Mouse (Mus musculus): ENCODE data around the gene Vwa8. TPM values are rescaled to one million over a fixed set of nuclear protein-coding genes. Genes with fewer than 3 reads are reported as not detected.
"Not testable (repeated sequence)": the region's sequence is repeated elsewhere in the genome, so short reads cannot be mapped to it uniquely, and the experiment has no call there.

The Vwa8 gene
- polyA plus RNA-seq, 1 experiment from 2014 or later: 13.3 TPM

- Histone ChIP-seq H3K9ac (ENCODE audit: low read length) (no peak overlapping the region), H3K27ac (ENCODE audit: low read depth) (no peak overlapping the region), H3K9me3 (ENCODE audit: control insufficient read depth, low read length) (no peaks in the 10 kb centered on the region), H3K27me3 (replicated peaks; ENCODE audit: control insufficient read depth, insufficient read depth, low read length) (no peaks in the 10 kb centered on the region), H3K36me3 (ENCODE audit: control insufficient read depth, insufficient read depth, low read length) (peaks cover 9% of the 10 kb centered on the region; the same call in 1 of the 2 replicates), H3K4me3 (ENCODE audit: low read depth, low read length) (no peak overlapping the region), H3K4me2 (ENCODE audit: low read length) (no peak overlapping the region), H3K4me1 (replicated peaks; ENCODE audit: control insufficient read depth, insufficient read depth, low read length) (no peaks in the 10 kb centered on the region)
- no peak for ATAC-seq (replicated peaks; ENCODE audit: low FRiP score, low TSS enrichment, low read depth)
- whole genome bisulfite sequencing: 46% methylated on average over 2 of the region's 2 CpGs
- no peak for DNase-seq (ENCODE audit: low spot score)
Observed at GRCm38 (mm10) chr14:78870036-78870435, 21.2 kb downstream of the Vwa8 start.

- Histone ChIP-seq H3K4me1 (replicated peaks; ENCODE audit: control insufficient read depth, insufficient read depth, low read length) (no peaks in the 10 kb centered on the region), H3K27ac (ENCODE audit: low read depth) (no peak overlapping the region), H3K4me2 (ENCODE audit: low read length) (no peak overlapping the region), H3K36me3 (ENCODE audit: control insufficient read depth, insufficient read depth, low read length) (no peaks in the 10 kb centered on the region), H3K4me3 (ENCODE audit: low read depth, low read length) (no peak overlapping the region), H3K27me3 (replicated peaks; ENCODE audit: control insufficient read depth, insufficient read depth, low read length) (no peaks in the 10 kb centered on the region), H3K9me3 (ENCODE audit: control insufficient read depth, low read length) (no peaks in the 10 kb centered on the region), H3K9ac (ENCODE audit: low read length) (no peak overlapping the region)
- DNase-seq (ENCODE audit: low spot score) (no peak), ATAC-seq (replicated peaks; ENCODE audit: low FRiP score, low TSS enrichment, low read depth) (no peak)
- 78% methylated on average over 2 of the region's 2 CpGs for WGBS
Observed at GRCm38 (mm10) chr14:78877176-78877575, 28.3 kb downstream of the Vwa8 start.

- no peak overlapping the region for H3K4me2 ChIP-seq (ENCODE audit: low read length)
- DNase-seq (ENCODE audit: low spot score) (no peak), ATAC-seq (replicated peaks; ENCODE audit: low FRiP score, low TSS enrichment, low read depth) (no peak)
- H3K9ac ChIP-seq (ENCODE audit: low read length): no peak overlapping the region
- H3K27ac ChIP-seq (ENCODE audit: low read depth): no peak overlapping the region
- H3K27me3 ChIP-seq (replicated peaks; ENCODE audit: control insufficient read depth, insufficient read depth, low read length): no peaks in the 10 kb centered on the region
- H3K4me1 ChIP-seq (replicated peaks; ENCODE audit: control insufficient read depth, insufficient read depth, low read length): no peaks in the 10 kb centered on the region
- no peaks in the 10 kb centered on the region for H3K9me3 ChIP-seq (ENCODE audit: control insufficient read depth, low read length)
- no peaks in the 10 kb centered on the region for H3K36me3 ChIP-seq (ENCODE audit: control insufficient read depth, insufficient read depth, low read length)
- no peak overlapping the region for H3K4me3 ChIP-seq (ENCODE audit: low read depth, low read length)
- 75% methylated on average over 13 of the region's 13 CpGs for WGBS
Observed at GRCm38 (mm10) chr14:78878402-78879045, 29.7 kb downstream of the Vwa8 start.

- Histone ChIP-seq H3K4me3 (ENCODE audit: low read depth, low read length) (no peak overlapping the region), H3K27ac (ENCODE audit: low read depth) (no peak overlapping the region), H3K4me2 (ENCODE audit: low read length) (no peak overlapping the region), H3K27me3 (replicated peaks; ENCODE audit: control insufficient read depth, insufficient read depth, low read length) (no peaks in the 10 kb centered on the region), H3K36me3 (ENCODE audit: control insufficient read depth, insufficient read depth, low read length) (no peaks in the 10 kb centered on the region), H3K4me1 (replicated peaks; ENCODE audit: control insufficient read depth, insufficient read depth, low read length) (no peaks in the 10 kb centered on the region), H3K9me3 (ENCODE audit: control insufficient read depth, low read length) (no peaks in the 10 kb centered on the region), H3K9ac (ENCODE audit: low read length) (no peak overlapping the region)
- ATAC-seq (replicated peaks; ENCODE audit: low FRiP score, low TSS enrichment, low read depth) (no peak), DNase-seq (ENCODE audit: low spot score) (no peak)
- 96% methylated on average over 4 of the region's 4 CpGs for WGBS
Observed at GRCm38 (mm10) chr14:78880879-78881278, 32.0 kb downstream of the Vwa8 start.

- ATAC-seq (replicated peaks; ENCODE audit: low FRiP score, low TSS enrichment, low read depth): no peak
- Histone ChIP-seq H3K4me3 (ENCODE audit: low read depth, low read length) (no peak overlapping the region), H3K4me1 (replicated peaks; ENCODE audit: control insufficient read depth, insufficient read depth, low read length) (no peaks in the 10 kb centered on the region), H3K9ac (ENCODE audit: low read length) (no peak overlapping the region), H3K27ac (ENCODE audit: low read depth) (no peak overlapping the region), H3K9me3 (ENCODE audit: control insufficient read depth, low read length) (no peaks in the 10 kb centered on the region), H3K36me3 (ENCODE audit: control insufficient read depth, insufficient read depth, low read length) (no peaks in the 10 kb centered on the region), H3K27me3 (replicated peaks; ENCODE audit: control insufficient read depth, insufficient read depth, low read length) (no peaks in the 10 kb centered on the region), H3K4me2 (ENCODE audit: low read length) (no peak overlapping the region)
- DNase-seq (ENCODE audit: low spot score): no peak
- 68% methylated on average over 10 of the region's 10 CpGs for WGBS
Observed at GRCm38 (mm10) chr14:78881563-78881962, 32.7 kb downstream of the Vwa8 start.

GRCm38 (mm10) chr14:78885915-78886534 is 37.2 kb downstream of the Vwa8 start:
- H3K27me3 ChIP-seq (replicated peaks; ENCODE audit: control insufficient read depth, insufficient read depth, low read length): no peaks in the 10 kb centered on the region
- WGBS: 60% methylated on average over 7 of the region's 7 CpGs
- DNase-seq (ENCODE audit: low spot score) (no peak), ATAC-seq (replicated peaks; ENCODE audit: low FRiP score, low TSS enrichment, low read depth) (no peak)
- H3K4me3 ChIP-seq (ENCODE audit: low read depth, low read length): no peak overlapping the region
- no peaks in the 10 kb centered on the region for H3K36me3 ChIP-seq (ENCODE audit: control insufficient read depth, insufficient read depth, low read length)
- no peak overlapping the region for H3K9ac ChIP-seq (ENCODE audit: low read length)
- H3K27ac ChIP-seq (ENCODE audit: low read depth): no peak overlapping the region
- no peaks in the 10 kb centered on the region for H3K4me1 ChIP-seq (replicated peaks; ENCODE audit: control insufficient read depth, insufficient read depth, low read length)
- H3K4me2 ChIP-seq (ENCODE audit: low read length): no peak overlapping the region
- no peaks in the 10 kb centered on the region for H3K9me3 ChIP-seq (ENCODE audit: control insufficient read depth, low read length)

GRCm38 (mm10) chr14:78886566-78887234 is 37.8 kb downstream of the Vwa8 start:
- no peaks in the 10 kb centered on the region for H3K9me3 ChIP-seq (ENCODE audit: control insufficient read depth, low read length)
- WGBS: 91% methylated on average over 8 of the region's 8 CpGs
- no peak overlapping the region for H3K4me2 ChIP-seq (ENCODE audit: low read length)
- H3K4me1 ChIP-seq (replicated peaks; ENCODE audit: control insufficient read depth, insufficient read depth, low read length): no peaks in the 10 kb centered on the region
- no peak overlapping the region for H3K27ac ChIP-seq (ENCODE audit: low read depth)
- DNase-seq (ENCODE audit: low spot score) (no peak), ATAC-seq (replicated peaks; ENCODE audit: low FRiP score, low TSS enrichment, low read depth) (no peak)
- H3K27me3 ChIP-seq (replicated peaks; ENCODE audit: control insufficient read depth, insufficient read depth, low read length): no peaks in the 10 kb centered on the region
- no peak overlapping the region for H3K4me3 ChIP-seq (ENCODE audit: low read depth, low read length)
- H3K36me3 ChIP-seq (ENCODE audit: control insufficient read depth, insufficient read depth, low read length): no peaks in the 10 kb centered on the region
- H3K9ac ChIP-seq (ENCODE audit: low read length): no peak overlapping the region

GRCm38 (mm10) chr14:78887494-78887893 is 38.6 kb downstream of the Vwa8 start:
- not testable (repeated sequence) for ATAC-seq (replicated peaks; ENCODE audit: low FRiP score, low TSS enrichment, low read depth); H3K36me3 ChIP-seq (ENCODE audit: control insufficient read depth, insufficient read depth, low read length); DNase-seq (ENCODE audit: low spot score); H3K4me3 ChIP-seq (ENCODE audit: low read depth, low read length); H3K4me2 ChIP-seq (ENCODE audit: low read length); H3K27ac ChIP-seq (ENCODE audit: low read depth); H3K27me3 ChIP-seq (replicated peaks; ENCODE audit: control insufficient read depth, insufficient read depth, low read length); H3K9me3 ChIP-seq (ENCODE audit: control insufficient read depth, low read length); H3K4me1 ChIP-seq (replicated peaks; ENCODE audit: control insufficient read depth, insufficient read depth, low read length); H3K9ac ChIP-seq (ENCODE audit: low read length)
- WGBS: 95% methylated on average over 14 of the region's 18 CpGs

Measured in intestine, embryonic 14.5 days (tissue).